Mouse (Mus musculus): ENCODE measurements around the gene Nhs. TPM values are rescaled to one million over a fixed set of nuclear protein-coding genes. Genes with fewer than 3 reads are reported as not detected.

Gene Nhs
- total and polyA plus RNA-seq, 3 experiments, result 0.04 to 0.30 (median 0.12) TPM

DNA sequence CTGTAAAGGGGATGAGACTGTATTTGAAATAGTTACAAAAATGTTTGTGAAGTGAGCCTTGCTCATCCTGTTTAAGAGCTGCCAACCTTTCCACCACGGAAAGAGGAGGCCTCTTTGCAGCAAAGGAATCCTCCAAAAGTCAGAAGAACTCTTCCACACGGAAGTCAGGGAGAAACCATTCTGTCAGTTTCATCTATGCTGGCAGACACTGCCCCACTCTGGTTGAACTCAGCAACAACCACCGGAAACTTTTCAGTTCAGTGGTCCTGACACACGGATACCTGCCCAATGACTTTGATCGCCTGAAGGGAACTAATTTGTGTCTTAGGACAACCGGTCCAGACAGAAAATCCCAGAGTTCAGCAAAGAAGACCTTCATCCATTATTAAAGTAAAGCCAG, 369.3 kb downstream of the Nhs start (continued):
- peak in 1 of 2 experiments; percentile 74; a peak in 2 of 4 replicates for TF ChIP-seq CTCF (conservative IDR thresholded peaks at IDR 0.05 in 1 of 2, IDR thresholded peaks at IDR 0.05 in 1 of 2; ENCODE audit: low read depth in 2 of 2, low read length in 2 of 2)
- TF ChIP-seq RCOR1 (conservative IDR thresholded peaks at IDR 0.05; ENCODE audit: low read depth, low read length), result no peak
- no peak for TF ChIP-seq POLR2AphosphoS2 (IDR thresholded peaks at IDR 0.05; ENCODE audit: low read depth, low read length)
- peak; percentile 81 for TF ChIP-seq RAD21 (IDR thresholded peaks at IDR 0.05; ENCODE audit: low read depth, low read length)
